Mouse (Mus musculus): Measurements from ENCODE around the gene Slc44a5.

- TF ChIP-seq HCFC1 (IDR thresholded peaks at IDR 0.05; ENCODE audit: borderline replicate concordance, insufficient read depth, low read length) (no peak; the same call in 1 of the 2 replicates), ZNF384 (IDR thresholded peaks at IDR 0.05; ENCODE audit: low read depth, low read length) (no peak), MAFK (IDR thresholded peaks at IDR 0.05; ENCODE audit: insufficient read depth, low read depth, low read length) (no peak), CHD2 (IDR thresholded peaks at IDR 0.05; ENCODE audit: low read depth, low read length) (no peak), ZC3H11A (IDR thresholded peaks at IDR 0.05; ENCODE audit: borderline replicate concordance, low read depth, low read length) (no peak)
Measured at GRCm38 (mm10) chr3:153943901-153944334, 29.3 kb upstream of the Slc44a5 start.
